Mouse (Mus musculus) left cerebral cortex, postnatal 14 days (tissue): ENCODE measurements around the gene Lcmt1. TPM values are rescaled to one million over a fixed set of nuclear protein-coding genes. Genes with fewer than 3 reads are reported as not detected.

Source experiments
- DNase-seq, 2 experiments: peaks; one replicate each; pipeline ENCODE4 v3.0.0; 2021 to 2022; ENCODE audit warnings: low spot score in 2 of 2, mixed read lengths in 1 of 2
- intact Hi-C: fragments of 180-260 bp; cut with DNase I; formaldehyde crosslinking; loops from one replicate; pipeline ENCODE4 v1.15.1; 2025
- long read RNA-seq, 2 experiments: library from polyadenylated mRNA; stranded (forward); transcript quantifications; one replicate each; pipeline ENCODE4 v2.0.0; 2021
- total RNA-seq, 2 experiments: library from RNA; stranded (reverse); gene quantifications; 2 replicates each; pipeline ENCODE4 v1.2.3; 2021

The Lcmt1 gene
- 10 to 100 TPM; 83.3 to 91.9 TPM for total RNA-seq
- long read RNA-seq, experiment 1, transcript Lcmt1-201 (11 exons, 1,369 nt): major isoform, 83 of 96 reads
- long read RNA-seq, experiment 1, partial matches to known transcripts: 3 of 96 reads
- long read RNA-seq, experiment 1, other reads (novel, unspliced or antisense): 10 of 96 reads
- long read RNA-seq, experiment 2, transcript Lcmt1-201 (11 exons, 1,369 nt): major isoform, 74 of 94 reads
- long read RNA-seq, experiment 2, partial matches to known transcripts: 5 of 94 reads
- long read RNA-seq, experiment 2, other reads (novel, unspliced or antisense): 12 of 94 reads

GRCm38 (mm10) chr7:123369759-123370481 lies at the start of gene Lcmt1, which contains the start of gene Arhgap17:
TSS of gene Lcmt1 (plus strand) at chr7:123369784.
TSS of gene Arhgap17 (minus strand) at chr7:123369915.
- intact Hi-C loops: loop anchor here (5.0 kb wide), 1 partner anchor 43 kb away; no protein-coding TSS in a partner anchor
- DNase-seq: peak; percentile 92 to 95

- intact Hi-C loops: no loop called here
- DNase-seq: no peak
Observed at GRCm38 (mm10) chr7:123322452-123323121, 47.0 kb upstream of the Lcmt1 start.

- intact Hi-C loops: no loop called here
- DNase-seq: no peak
Observed at GRCm38 (mm10) chr7:123323388-123323787, 46.2 kb upstream of the Lcmt1 start.

GRCm38 (mm10) chr7:123324105-123324504 lies 45.5 kb upstream of the Lcmt1 start:
- no peak for DNase-seq
- intact Hi-C loops: no loop called here

GRCm38 (mm10) chr7:123326062-123326461 lies 43.5 kb upstream of the Lcmt1 start:
- intact Hi-C loops: loop anchor here (5.0 kb wide), 1 partner anchor 41 kb away; the partner anchor contains the start of genes Arhgap17 and Lcmt1
- no peak for DNase-seq

GRCm38 (mm10) chr7:123326901-123327300 lies 42.7 kb upstream of the Lcmt1 start:
- no peak for DNase-seq
- intact Hi-C loops: loop anchor here (5.0 kb wide), 1 partner anchor 40 kb away; the partner anchor contains the start of genes Arhgap17 and Lcmt1

GRCm38 (mm10) chr7:123327909-123328308 lies 41.7 kb upstream of the Lcmt1 start:
- no peak for DNase-seq
- intact Hi-C loops: loop anchor here (5.0 kb wide), 1 partner anchor 39 kb away; the partner anchor contains the start of genes Arhgap17 and Lcmt1

GRCm38 (mm10) chr7:123330506-123330905 lies 39.1 kb upstream of the Lcmt1 start:
- no peak for DNase-seq
- intact Hi-C loops: no loop called here

- DNase-seq: no peak
- intact Hi-C loops: no loop called here
Observed at GRCm38 (mm10) chr7:123336322-123336721, 33.3 kb upstream of the Lcmt1 start.

- DNase-seq: no peak
- intact Hi-C loops: no loop called here
Observed at GRCm38 (mm10) chr7:123338351-123338750, 31.2 kb upstream of the Lcmt1 start.

- intact Hi-C loops: no loop called here
- no peak for DNase-seq
Observed at GRCm38 (mm10) chr7:123341896-123342295, 27.7 kb upstream of the Lcmt1 start.

GRCm38 (mm10) chr7:123344079-123344780 lies 25.4 kb upstream of the Lcmt1 start:
- DNase-seq: no peak
- intact Hi-C loops: no loop called here

GRCm38 (mm10) chr7:123345041-123345544 lies 24.5 kb upstream of the Lcmt1 start:
- intact Hi-C loops: no loop called here
- DNase-seq: no peak

GRCm38 (mm10) chr7:123346631-123347290 lies 22.8 kb upstream of the Lcmt1 start:
- no peak for DNase-seq
- intact Hi-C loops: no loop called here

- intact Hi-C loops: no loop called here
- no peak for DNase-seq
Observed at GRCm38 (mm10) chr7:123349813-123350212, 19.8 kb upstream of the Lcmt1 start.

- no peak for DNase-seq
- intact Hi-C loops: no loop called here
Observed at GRCm38 (mm10) chr7:123350243-123350642, 19.3 kb upstream of the Lcmt1 start.

GRCm38 (mm10) chr7:123353081-123353480 lies 16.5 kb upstream of the Lcmt1 start:
- no peak for DNase-seq
- intact Hi-C loops: no loop called here

GRCm38 (mm10) chr7:123353879-123354278 lies 15.7 kb upstream of the Lcmt1 start:
- no peak for DNase-seq
- intact Hi-C loops: no loop called here

- DNase-seq: no peak
- intact Hi-C loops: no loop called here
Observed at GRCm38 (mm10) chr7:123354392-123354791, 15.2 kb upstream of the Lcmt1 start.
